Mouse (Mus musculus) adrenal gland, postnatal 10 days (tissue): ENCODE results near the gene Olfr1222. TPM values are rescaled to one million over a fixed set of nuclear protein-coding genes. Genes with fewer than 3 reads are reported as not detected.
"Not testable (repeated sequence)": the region's sequence is repeated elsewhere in the genome, so short reads cannot be mapped to it uniquely, and the experiment has no call there.

ENCODE experiments used
- DNase-seq: peaks from one replicate; pipeline ENCODE4 v3.0.0; 2021; ENCODE audit warnings: mixed read lengths
- long read RNA-seq, 2 experiments: library from polyadenylated mRNA; stranded (forward); transcript quantifications; one replicate each; pipeline ENCODE4 v2.0.0; 2021
- total RNA-seq, 2 experiments: library from RNA; stranded (reverse); gene quantifications; 2 replicates each; pipeline ENCODE4 v1.2.3; 2021

The Olfr1222 gene
- total RNA-seq: not detected
- long read RNA-seq, experiment 1: 0 reads
- long read RNA-seq, experiment 2: 0 reads

DNA sequence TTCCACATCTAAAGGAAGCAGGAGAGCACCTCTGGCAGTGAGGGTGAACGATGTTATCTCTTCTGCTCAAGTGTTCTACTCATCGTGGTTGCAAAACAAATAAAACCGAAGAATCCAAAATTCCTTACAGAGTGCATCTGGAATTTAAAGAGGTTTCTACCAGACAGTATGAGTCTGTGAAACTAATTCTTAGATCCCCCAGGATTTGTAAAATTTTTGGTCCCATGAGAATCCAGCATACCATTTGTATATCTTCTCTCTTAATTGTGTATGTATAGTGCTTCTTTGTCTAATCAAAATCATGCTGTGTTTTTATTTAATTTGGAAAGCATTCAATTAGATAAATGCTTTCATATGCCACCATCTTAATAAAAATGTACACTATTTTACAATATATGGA lies at the start of gene Olfr1222:
Olfr1222 (minus strand) TSS at position 101 of the 400 bp plus-strand sequence.
- DNase-seq: no peak

DNA sequence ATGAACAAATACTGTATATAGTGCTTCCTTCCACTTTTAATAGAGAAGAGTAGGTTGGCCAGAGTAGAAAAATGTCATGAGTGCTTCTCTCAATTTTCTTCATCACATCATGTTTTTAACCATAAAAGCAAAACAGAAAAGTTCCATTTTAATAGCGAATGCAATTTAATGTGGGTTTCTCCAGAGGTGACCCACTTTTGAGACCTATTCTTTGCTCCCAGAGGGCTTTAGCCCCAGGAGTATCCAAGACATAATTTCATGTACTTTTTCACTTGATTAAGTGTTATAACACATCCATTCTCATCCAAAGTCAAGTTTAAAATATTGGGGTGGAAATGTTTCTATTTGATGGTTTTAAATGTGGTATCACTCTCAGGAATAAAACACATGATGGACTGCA lies 41.7 kb upstream of the Olfr1222 start, which contains the start of gene Olfr1225:
Olfr1225 (minus strand) TSS at position 101 of the 400 bp plus-strand sequence.
- DNase-seq: no peak

DNA sequence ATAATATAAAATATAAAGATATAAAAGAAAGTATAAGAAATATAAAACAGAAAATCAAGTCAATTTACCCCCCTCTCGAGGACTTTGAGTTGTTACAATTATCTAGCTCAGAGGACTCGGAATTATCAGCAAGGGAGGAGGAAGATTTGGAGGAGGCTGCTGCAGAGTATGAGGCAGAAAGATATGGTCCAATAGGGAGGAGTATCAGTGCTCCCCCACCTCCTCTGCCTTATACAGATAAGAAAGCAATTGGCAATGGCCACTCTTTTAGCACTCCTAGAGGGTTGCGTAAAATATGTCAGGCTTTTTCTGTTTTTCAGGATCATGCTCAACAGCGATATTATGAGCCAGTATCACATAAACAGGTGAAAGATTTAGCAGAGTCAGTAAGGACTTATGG lies 31.9 kb upstream of the Olfr1222 start:
- DNase-seq: not testable (repeated sequence)

DNA sequence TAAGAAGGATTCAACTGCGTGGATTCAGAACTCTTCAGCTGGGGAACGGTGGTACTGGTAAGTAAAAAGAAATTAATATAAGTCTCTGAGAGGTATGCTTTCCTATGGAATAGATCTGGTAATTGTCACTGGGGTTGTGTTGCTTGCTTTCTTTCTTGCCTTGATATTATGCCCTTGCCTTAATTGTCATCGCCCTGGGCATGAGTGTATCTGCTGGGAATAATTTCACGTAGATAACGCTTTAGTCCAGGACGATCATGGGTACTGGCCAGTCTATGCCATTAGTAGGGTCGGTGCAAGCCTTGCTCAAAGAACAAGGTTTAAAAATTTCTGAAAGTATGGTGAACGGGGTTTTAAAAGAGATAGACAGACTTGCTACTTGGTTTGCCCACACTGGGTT lies 31.1 kb upstream of the Olfr1222 start, which contains the start of gene Olfr1224-ps1:
Olfr1224-ps1 (minus strand) TSS at position 101 of the 400 bp plus-strand sequence.
- DNase-seq: not testable (repeated sequence)

DNA sequence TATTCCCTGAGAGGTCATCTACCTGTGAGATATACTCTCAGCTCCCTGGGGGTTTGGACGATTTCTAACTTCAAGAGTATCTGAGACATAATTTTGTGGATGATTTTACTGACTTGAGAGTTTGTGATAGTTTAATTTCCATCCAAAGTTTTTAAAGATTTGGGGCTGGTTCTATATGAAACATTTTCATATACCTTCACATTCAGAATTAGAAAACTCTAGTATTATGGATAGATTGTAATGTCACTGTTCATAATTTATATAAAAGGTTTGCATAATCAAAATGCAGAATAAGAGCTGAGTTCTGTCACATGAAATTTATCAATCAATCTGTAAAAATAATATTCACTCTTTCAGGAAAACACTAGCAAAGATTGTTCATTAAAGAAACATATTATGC lies 18.6 kb upstream of the Olfr1222 start, which contains the start of gene Olfr1223:
Olfr1223 (minus strand) TSS at position 101 of the 400 bp plus-strand sequence.
- no peak for DNase-seq

DNA sequence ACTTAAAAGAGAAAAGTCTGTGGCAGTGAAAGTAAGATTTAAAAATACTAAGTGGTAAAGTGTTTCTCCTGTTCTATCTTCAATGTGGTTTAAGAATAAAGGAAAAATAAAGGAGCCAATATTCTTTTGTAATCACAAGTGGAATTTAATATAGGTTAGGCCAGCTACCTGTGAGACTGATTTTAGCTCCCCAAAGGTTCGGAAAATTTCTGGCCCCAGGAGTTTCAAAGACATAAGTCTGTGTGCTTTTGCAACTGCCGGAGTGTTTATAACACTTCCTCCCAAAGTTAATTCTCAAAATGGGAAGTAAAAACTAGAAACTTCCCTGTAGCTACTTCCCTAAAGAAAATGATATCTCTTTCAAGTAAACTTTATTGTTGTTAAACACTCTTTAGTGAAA lies 15.7 kb downstream of the Olfr1222 start, which contains the start of gene Olfr1221:
Olfr1221 (minus strand) TSS at position 101 of the 400 bp plus-strand sequence.
- DNase-seq: no peak

DNA sequence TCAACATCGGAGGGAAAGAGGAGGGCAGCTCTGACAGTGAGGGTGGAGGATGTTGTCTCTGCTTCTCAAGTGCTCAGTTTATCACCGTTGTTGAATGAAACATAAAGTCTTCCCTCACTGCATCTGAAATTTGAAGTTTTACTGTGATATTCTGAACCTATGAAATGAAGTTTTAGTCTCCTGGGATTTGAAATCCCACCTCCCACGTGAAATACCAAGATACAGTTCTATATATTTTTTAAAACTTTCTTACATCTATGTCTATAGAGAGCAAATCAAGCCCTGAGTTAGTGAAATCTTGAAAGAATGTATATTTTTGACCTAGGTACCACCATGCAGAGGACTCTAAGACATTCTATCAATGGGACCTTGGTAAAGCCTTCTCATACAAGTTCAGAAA lies 26.1 kb downstream of the Olfr1222 start, which contains the start of gene Olfr1220:
Olfr1220 (minus strand) TSS at position 101 of the 400 bp plus-strand sequence.
- DNase-seq: no peak

DNA sequence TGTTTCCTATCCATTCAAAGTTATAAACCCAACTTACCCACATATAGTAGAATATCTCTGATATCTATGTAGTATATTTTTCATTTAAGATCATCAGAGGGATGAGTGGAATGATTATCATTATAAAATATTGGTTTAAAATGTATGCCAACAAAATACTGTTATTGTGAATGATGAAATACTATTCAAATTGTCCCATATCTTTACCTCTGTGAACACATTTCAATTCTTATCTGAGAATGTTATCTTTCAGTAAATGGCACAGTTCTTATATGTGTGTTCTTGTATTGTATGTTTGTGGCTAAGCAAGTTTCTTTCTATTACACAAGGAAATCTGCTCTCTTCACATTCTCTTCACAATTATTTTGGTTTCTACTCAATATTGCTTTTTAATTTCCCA lies 27.2 kb downstream of the Olfr1222 start:
- no peak for DNase-seq

DNA sequence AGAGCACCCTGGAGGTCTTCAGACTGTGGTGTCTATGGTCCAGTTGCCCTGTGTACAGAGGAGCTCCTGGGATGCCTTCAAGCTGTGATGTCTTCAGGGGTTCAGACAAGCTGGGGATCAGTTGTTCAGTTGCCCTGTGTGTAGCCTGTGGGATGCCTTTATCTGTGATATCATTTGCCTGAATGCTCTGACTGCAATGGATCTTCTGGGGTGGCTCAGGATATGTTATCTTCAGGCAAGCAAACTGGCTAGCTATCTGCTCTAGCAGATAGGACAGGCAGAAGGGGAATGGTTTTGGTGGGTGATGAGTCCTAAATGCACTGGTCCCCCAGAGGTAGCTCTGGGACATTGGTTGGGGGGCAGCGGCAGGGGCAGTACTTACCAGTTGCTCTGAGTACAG lies 39.0 kb downstream of the Olfr1222 start:
- no peak for DNase-seq

DNA sequence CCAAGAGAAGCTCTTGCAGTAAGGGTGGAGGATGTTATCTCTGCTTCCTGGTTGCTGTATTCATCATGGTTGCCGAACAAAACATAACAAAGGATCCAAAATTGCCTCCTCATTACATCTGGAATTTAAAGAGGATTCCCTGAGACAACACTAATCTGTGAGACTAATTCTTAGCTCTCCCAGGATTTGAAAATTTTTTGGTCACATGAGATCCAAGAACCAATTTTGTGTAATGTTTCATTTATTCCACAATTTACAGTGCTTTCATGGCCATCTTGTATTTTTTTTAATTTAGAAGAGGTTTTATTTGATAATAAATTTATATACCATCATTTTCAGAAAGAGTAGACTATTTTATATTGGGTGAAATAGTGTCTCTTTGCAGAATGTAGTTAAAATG lies 49.4 kb downstream of the Olfr1222 start, which contains the start of gene Olfr1219:
Olfr1219 (minus strand) TSS at position 101 of the 400 bp plus-strand sequence.
- no peak for DNase-seq

DNA sequence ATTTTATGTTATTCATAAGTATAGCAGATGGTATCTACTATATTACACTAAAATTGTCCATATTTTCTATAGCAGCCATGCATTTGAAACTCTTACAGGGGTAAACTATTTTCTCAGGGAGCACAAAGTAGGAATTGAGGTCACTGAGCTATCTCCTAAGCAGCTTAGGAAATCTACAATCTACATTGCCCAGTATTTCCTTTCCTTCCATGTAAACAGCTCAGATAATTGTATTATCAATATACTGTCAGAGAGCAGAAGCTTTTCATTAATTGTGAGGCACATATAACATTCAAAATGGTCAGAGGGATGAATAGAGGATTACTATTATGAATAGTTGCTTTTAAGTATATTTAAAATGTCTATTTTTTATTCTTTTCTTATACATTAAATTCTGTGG lies 51.4 kb downstream of the Olfr1222 start:
- no peak for DNase-seq

Other genes with a start within 250 kb of the Olfr1222 start
- gene Olfr1208, start 230.7 kb downstream of the Olfr1222 start, total RNA-seq: not detected
- not detected for gene Olfr1209, start 217.9 kb downstream of the Olfr1222 start, total RNA-seq
- not detected for gene Olfr1211, start 194.9 kb downstream of the Olfr1222 start, total RNA-seq
- gene Olfr1212, start 179.1 kb downstream of the Olfr1222 start, total RNA-seq: not detected
- not detected for gene Gm13762, start 152.8 kb downstream of the Olfr1222 start, total RNA-seq
- gene Olfr1214, start 140.4 kb downstream of the Olfr1222 start, total RNA-seq: not detected
- gene Olfr1215, start 126.1 kb downstream of the Olfr1222 start, total RNA-seq: not detected
- not detected for gene Olfr1216, start 114.7 kb downstream of the Olfr1222 start, total RNA-seq
- not detected for gene Olfr1217, start 101.0 kb downstream of the Olfr1222 start, total RNA-seq
- not detected for gene Olfr1218, start 71.9 kb downstream of the Olfr1222 start, total RNA-seq
- not detected for gene Olfr1219, start 49.5 kb downstream of the Olfr1222 start, total RNA-seq
- gene Olfr1220, start 26.2 kb downstream of the Olfr1222 start, total RNA-seq: not detected
- gene Olfr1221, start 15.8 kb downstream of the Olfr1222 start, total RNA-seq: not detected
- not detected for gene Olfr1223, start 18.5 kb upstream of the Olfr1222 start, total RNA-seq
- gene Olfr1224-ps1, start 31.0 kb upstream of the Olfr1222 start, total RNA-seq: not detected
- gene Olfr1225, start 41.6 kb upstream of the Olfr1222 start, total RNA-seq: not detected
- not detected for gene Olfr1226, start 67.0 kb upstream of the Olfr1222 start, total RNA-seq
- gene Olfr1228, start 121.0 kb upstream of the Olfr1222 start, total RNA-seq: not detected
- gene Olfr1229, start 155.0 kb upstream of the Olfr1222 start, total RNA-seq: not detected
- gene Olfr1230, start 164.2 kb upstream of the Olfr1222 start, total RNA-seq: not detected
- not detected for gene Olfr1231, start 174.0 kb upstream of the Olfr1222 start, total RNA-seq
- gene Olfr1232, start 196.6 kb upstream of the Olfr1222 start, total RNA-seq: not detected
- gene Olfr1233, start 209.3 kb upstream of the Olfr1222 start, total RNA-seq: not detected
- not detected for gene Olfr1234, start 231.8 kb upstream of the Olfr1222 start, total RNA-seq